Mouse (Mus musculus) ES-Bruce4 (cell line): ENCODE results near the gene Uhrf1. TPM values are rescaled to one million over a fixed set of nuclear protein-coding genes. Genes with fewer than 3 reads are reported as not detected.

Experiments used
- H3K27ac ChIP-seq: 2 replicates; pipeline ENCODE4 v1.5.1; 2012; ENCODE audit warnings: low read length, inconsistent platforms; ENCODE audit not compliant: insufficient read depth
- H3K27me3 ChIP-seq: 2 replicates; pipeline ENCODE4 v1.6.1; 2012; ENCODE audit warnings: mild to moderate bottlenecking, low read length, inconsistent platforms; ENCODE audit not compliant: control insufficient read depth, poor library complexity, insufficient read depth, severe bottlenecking
- H3K36me3 ChIP-seq: 2 replicates; pipeline ENCODE4 v1.6.1; 2012; ENCODE audit warnings: inconsistent platforms, mild to moderate bottlenecking, low read length, moderate library complexity; ENCODE audit not compliant: control insufficient read depth, poor library complexity, insufficient read depth, severe bottlenecking
- H3K4me1 ChIP-seq: one replicate; pipeline ENCODE4 v1.8.1; 2011; ENCODE audit warnings: low read length; ENCODE audit not compliant: control insufficient read depth, insufficient read depth
- H3K4me3 ChIP-seq: 2 replicates; pipeline ENCODE4 v1.5.1; 2011; ENCODE audit warnings: low read depth, mild to moderate bottlenecking, low read length
- H3K9ac ChIP-seq: 2 replicates; pipeline ENCODE4 v1.6.1; 2012; ENCODE audit warnings: low read depth, mild to moderate bottlenecking, inconsistent platforms; ENCODE audit not compliant: poor library complexity, severe bottlenecking
- H3K9me3 ChIP-seq: replicated peaks from 2 replicates; pipeline ENCODE4 v1.6.1; 2012; ENCODE audit warnings: mild to moderate bottlenecking, low read length, inconsistent platforms; ENCODE audit not compliant: control insufficient read depth, poor library complexity, insufficient read depth, severe bottlenecking
- CTCF ChIP-seq: IDR thresholded peaks from one replicate; pipeline ENCODE4 v1.8.1; 2011; ENCODE audit warnings: low read depth, low read length
- EP300 ChIP-seq: IDR thresholded peaks from 2 replicates; pipeline ENCODE4 v1.6.1; 2011; ENCODE audit warnings: low read depth, low read length; ENCODE audit not compliant: insufficient read depth
- POLR2A ChIP-seq: IDR thresholded peaks from one replicate; pipeline ENCODE4 v1.8.1; 2011; ENCODE audit warnings: low read length; ENCODE audit not compliant: insufficient read depth
- polyA plus RNA-seq: library from polyadenylated mRNA; stranded (reverse); fragments of >200 nt; gene quantifications from 2 replicates; pipeline ENCODE4 v1.2.4, GENCODE M21; 2011; ENCODE audit warnings: low read depth; ENCODE audit not compliant: missing spikeins, insufficient read depth, insufficient read length

Uhrf1 gene
- polyA plus RNA-seq, 1 experiment = 162 TPM

- Histone ChIP-seq H3K36me3 (no peaks in the 10 kb centered on the region), H3K9ac (no peak overlapping the region), H3K27ac (peak overlapping the region; percentile 57), H3K9me3 (no peaks in the 10 kb centered on the region), H3K4me3 (no peak overlapping the region), H3K4me1 (peaks cover 3% of the 10 kb centered on the region), H3K27me3 (no peaks in the 10 kb centered on the region)
- TF ChIP-seq POLR2A = no peak
- TF ChIP-seq EP300 = no peak
- no peak for TF ChIP-seq CTCF
Observed at GRCm38 (mm10) chr17:56266271-56266670, 36.9 kb upstream of the Uhrf1 start.

GRCm38 (mm10) chr17:56269153-56269630 lies 33.9 kb upstream of the Uhrf1 start:
- Histone ChIP-seq H3K27ac (0 out of 2 replicates have a peak overlapping the region, but pooled peaks have one; percentile 17), H3K4me3 (peak overlapping the region; percentile 77), H3K9me3 (no peaks in the 10 kb centered on the region), H3K4me1 (peaks cover 3% of the 10 kb centered on the region), H3K36me3 (no peaks in the 10 kb centered on the region; the same call in 1 of the 2 replicates), H3K9ac (peak overlapping the region; percentile 57), H3K27me3 (no peaks in the 10 kb centered on the region)
- TF ChIP-seq POLR2A (no peak), CTCF (no peak), EP300 (no peak)

GRCm38 (mm10) chr17:56269741-56270140 lies 33.4 kb upstream of the Uhrf1 start:
- peaks cover 3% of the 10 kb centered on the region for H3K4me1 ChIP-seq
- H3K27ac ChIP-seq = no peak overlapping the region
- H3K9ac ChIP-seq = peak overlapping the region; percentile 57
- H3K9me3 ChIP-seq = no peaks in the 10 kb centered on the region
- H3K4me3 ChIP-seq = peak overlapping the region; percentile 77
- no peaks in the 10 kb centered on the region; the same call in 1 of the 2 replicates for H3K36me3 ChIP-seq
- H3K27me3 ChIP-seq = no peaks in the 10 kb centered on the region
- TF ChIP-seq CTCF = no peak
- TF ChIP-seq EP300 = no peak
- TF ChIP-seq POLR2A = no peak

GRCm38 (mm10) chr17:56271609-56272253 lies 31.4 kb upstream of the Uhrf1 start:
- Histone ChIP-seq H3K27ac (no peak overlapping the region), H3K9me3 (no peaks in the 10 kb centered on the region)
- TF ChIP-seq POLR2A (no peak), EP300 (no peak), CTCF (no peak)

GRCm38 (mm10) chr17:56272644-56273043 lies 30.5 kb upstream of the Uhrf1 start:
- H3K36me3 ChIP-seq = no peaks in the 10 kb centered on the region; the same call in 1 of the 2 replicates
- H3K27ac ChIP-seq = no peak overlapping the region
- no peaks in the 10 kb centered on the region for H3K27me3 ChIP-seq
- TF ChIP-seq POLR2A (no peak), CTCF (no peak), EP300 (no peak)
- H3K4me1 ChIP-seq = no peaks in the 10 kb centered on the region
- no peak overlapping the region for H3K9ac ChIP-seq
- H3K9me3 ChIP-seq = no peaks in the 10 kb centered on the region
- H3K4me3 ChIP-seq = no peak overlapping the region

More at GRCm38 (mm10) chr17:56271609-56272253, 31.4 kb upstream of the Uhrf1 start:
- Histone ChIP-seq H3K36me3 (no peaks in the 10 kb centered on the region; the same call in 1 of the 2 replicates), H3K9ac (no peak overlapping the region), H3K4me1 (no peaks in the 10 kb centered on the region), H3K27me3 (no peaks in the 10 kb centered on the region), H3K4me3 (no peak overlapping the region)

GRCm38 (mm10) chr17:56273482-56273881 lies 29.6 kb upstream of the Uhrf1 start:
- no peak overlapping the region for H3K4me3 ChIP-seq
- H3K4me1 ChIP-seq = no peaks in the 10 kb centered on the region
- peaks cover 4% of the 10 kb centered on the region for H3K36me3 ChIP-seq
- no peak overlapping the region for H3K27ac ChIP-seq
- no peaks in the 10 kb centered on the region for H3K27me3 ChIP-seq
- H3K9ac ChIP-seq = no peak overlapping the region
- TF ChIP-seq CTCF (no peak), EP300 (no peak), POLR2A (no peak)
- H3K9me3 ChIP-seq = no peaks in the 10 kb centered on the region
